Mouse (Mus musculus): Measurements from ENCODE around the gene Irf2bp2.

- TF ChIP-seq POLR2A (IDR thresholded peaks at IDR 0.05; ENCODE audit: insufficient read depth, low read depth, low read length) (no peak), CTCF (IDR thresholded peaks at IDR 0.05; ENCODE audit: insufficient read depth, low read depth, low read length) (no peak)
Measured at GRCm38 (mm10) chr8:126596097-126596634, 2.4 kb upstream of the Irf2bp2 start.

Measured in olfactory bulb, adult 2 months (tissue).